Mouse (Mus musculus) adrenal gland, adult 18-20 months (tissue): ENCODE data around the gene Atxn1. TPM values are rescaled to one million over a fixed set of nuclear protein-coding genes. Genes with fewer than 3 reads are reported as not detected.

Source experiments
- DNase-seq, 2 experiments: peaks; one replicate each; pipeline ENCODE4 v3.0.0; 2021 to 2022; ENCODE audit warnings: low spot score in 2 of 2
- total RNA-seq, 2 experiments: library from RNA; stranded (reverse); gene quantifications; 1 replicate in 1 of 2; 2 replicates in 1 of 2; pipeline ENCODE4 v1.2.3; 2021

Gene Atxn1
- total RNA-seq, 2 experiments from 2014 or later = 27.4 to 30.4 TPM

DNA sequence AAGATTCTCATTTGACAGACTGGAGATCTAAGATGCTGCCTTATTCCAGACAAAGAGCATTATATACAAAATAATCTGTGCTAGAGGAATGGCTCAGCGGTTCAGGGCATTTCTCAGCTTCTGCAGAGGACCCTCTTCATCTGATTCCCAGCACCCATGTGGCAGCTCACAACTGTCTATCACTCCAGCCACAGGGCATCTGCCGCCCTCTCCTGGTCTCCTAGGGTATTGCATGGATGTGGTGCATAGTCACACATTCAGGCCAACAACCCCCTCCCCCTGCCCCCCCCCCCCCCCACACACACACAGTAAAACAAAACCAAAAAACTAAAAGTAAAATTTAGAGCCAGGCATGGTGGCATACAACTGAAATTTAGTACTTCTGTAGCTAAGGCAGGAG is 130.5 kb downstream of the Atxn1 start:
- no peak for DNase-seq

DNA sequence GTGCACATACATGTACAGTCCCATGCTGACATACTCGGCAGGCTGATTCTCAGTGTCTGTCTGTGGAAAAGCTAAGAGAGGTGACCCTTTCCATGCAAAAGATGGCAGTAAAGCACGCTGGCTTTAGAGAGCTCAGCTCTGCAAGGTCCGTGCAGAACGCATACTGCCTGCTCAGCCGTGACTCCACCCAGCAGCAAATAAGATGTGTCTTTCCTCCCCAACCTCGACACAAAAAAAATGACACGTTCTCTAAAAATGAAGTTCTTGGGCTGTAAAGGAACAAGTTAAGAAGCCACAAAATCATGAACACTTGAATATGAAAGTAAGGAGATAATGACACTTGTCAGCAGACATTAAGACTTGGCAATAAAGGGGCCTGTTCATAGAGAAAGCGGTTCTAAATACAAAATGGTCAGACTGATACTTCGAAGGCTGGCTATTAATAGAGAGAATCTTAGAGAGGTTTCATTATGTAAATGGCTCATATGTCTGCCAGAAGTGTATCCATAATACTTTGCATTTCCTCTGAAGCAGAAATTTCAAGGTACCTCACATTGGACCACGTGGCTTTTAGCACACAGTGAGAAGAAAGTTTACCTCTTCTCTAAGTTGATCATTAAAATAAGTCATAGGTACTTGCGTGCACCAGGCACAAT is 132.0 kb downstream of the Atxn1 start:
- DNase-seq = no peak

DNA sequence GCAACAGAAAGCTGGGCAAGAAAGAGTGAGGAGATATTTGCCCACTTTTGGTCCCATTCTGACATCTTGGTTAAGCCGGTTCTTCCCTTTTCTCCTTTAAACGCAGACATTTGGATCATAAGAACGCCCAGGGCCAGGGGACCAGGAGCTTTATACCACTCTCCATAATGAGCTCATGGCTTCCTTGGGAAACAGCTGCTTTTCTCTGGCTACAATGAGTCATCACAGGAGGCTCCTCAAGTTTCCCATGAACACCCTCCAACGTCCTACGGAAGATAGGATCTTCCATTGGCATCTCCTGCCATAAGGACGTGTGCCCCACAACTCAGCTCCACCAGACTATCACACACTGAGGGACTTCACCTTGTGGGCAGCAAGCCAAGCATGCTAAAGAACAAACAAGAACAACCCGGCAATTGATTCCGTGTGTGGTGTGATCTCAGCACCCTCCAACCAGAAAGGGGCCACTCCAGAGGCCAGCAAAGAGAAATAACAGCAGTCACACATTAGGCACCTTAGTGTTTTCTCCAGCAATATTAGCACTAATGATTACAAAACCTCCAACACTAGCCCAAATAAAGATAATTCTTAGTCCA is 135.4 kb downstream of the Atxn1 start:
- DNase-seq = no peak

DNA sequence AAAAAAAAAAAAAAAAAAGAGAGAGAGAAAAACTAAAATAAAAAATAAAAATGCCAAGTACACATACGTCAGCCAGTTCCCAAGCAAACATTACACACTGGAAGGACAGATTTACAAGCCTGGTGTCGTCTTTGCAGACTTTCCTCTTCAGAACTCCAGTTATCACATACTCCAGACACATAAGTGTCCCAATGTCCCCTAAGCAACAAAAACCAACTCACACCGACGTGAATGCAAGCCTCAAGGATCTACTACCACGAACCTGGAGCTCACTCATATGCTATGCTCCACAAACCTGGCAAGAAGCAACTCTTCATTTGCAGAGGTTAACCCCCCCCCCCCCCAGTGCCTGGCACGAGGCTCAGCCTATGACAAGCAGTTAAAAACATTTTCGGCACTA is 136.8 kb downstream of the Atxn1 start:
- DNase-seq = no peak

DNA sequence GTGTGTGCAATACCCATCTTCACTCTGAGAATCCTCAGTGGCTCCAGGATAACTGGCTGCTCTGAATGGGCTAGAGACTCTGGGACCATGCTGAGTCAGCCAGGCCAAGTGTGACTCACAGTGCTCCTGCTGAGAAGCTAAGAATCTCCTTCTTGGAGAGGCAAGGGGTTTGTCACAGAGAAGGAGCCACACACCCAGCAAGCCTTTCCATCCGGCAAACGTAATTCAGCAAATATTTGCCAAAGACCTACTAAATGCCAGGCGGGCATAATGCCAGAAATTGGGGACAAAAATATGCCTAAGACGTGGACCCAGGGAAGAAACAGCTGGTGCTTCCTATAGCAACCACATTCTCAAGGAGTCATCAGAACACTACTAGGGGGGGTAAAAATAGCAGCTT is 137.2 kb downstream of the Atxn1 start:
- DNase-seq = peak; percentile 31 to 44

DNA sequence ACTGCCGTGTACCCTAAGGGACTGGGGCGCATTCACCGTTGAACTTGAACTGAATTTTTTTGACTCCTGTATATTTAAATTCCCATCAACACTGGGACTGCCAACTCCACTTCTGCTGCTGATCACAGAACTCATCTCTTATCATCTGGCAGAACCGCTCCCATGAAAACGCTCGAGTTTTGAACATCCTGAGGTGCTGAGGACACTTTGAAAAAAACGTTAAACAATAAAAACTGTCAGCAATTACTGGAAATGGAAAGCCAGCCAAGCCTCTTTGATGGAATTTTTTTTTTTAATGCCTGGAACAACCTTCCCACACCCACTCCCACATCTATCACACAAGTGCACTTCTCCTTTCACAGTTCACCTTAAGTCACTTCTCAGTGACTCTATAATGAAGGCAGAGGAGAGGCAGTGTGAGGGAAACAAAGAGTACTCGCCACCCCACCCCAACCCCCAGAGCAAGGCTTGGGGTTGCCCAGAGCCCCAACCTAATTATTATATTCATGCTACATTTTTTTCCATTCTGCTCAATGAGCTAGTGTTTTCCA is 137.7 kb downstream of the Atxn1 start:
- no peak for DNase-seq

DNA sequence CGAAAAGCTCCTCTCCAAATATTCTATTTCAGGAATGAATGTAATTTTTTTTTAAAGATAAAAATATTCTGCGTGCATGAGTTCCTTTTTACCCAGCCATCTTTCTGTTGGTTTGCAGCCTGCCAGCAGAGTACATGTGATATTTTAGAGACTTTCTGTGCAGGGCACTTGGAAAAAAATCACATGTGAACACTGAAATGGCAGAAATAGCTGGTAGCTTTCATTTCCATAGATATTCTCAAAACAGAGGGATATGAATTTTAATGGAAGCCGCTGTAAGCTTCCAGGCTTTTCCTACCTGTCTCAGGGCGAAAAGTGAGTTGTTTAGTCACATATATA is 142.3 kb downstream of the Atxn1 start:
- DNase-seq = no peak

DNA sequence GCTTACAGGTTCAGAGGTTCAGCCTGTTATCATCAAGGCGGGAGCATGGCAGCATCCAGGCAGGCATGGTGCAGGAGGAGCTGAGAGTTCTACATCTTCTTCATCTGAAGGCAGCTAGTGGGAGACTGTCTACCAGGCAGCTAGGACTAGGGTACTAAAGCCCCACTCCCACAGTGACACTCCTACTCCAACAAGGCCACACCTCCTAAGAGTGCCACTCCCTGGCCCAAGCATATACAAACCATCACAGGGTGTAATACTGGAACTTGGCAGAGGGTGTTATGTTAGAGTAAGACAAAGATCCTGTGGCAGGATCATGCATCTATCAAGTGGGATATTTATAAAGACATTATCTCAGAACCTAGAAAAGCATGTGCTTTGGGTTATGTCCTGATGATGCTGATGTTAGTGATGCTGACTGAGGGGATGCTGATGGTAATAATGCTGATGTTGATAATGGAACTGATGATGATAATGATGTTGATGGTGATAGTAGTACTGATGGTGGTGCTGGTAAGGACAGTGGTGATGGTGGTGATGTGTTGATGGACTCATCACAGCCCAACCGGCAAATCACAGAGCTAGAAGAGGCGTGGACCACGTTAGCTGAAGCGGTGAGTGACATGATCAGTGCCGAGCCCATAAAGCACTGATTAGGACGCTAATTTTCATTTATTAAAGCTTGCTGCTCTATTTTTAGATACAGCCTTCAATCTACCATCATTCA is 142.9 kb downstream of the Atxn1 start:
- no peak for DNase-seq

DNA sequence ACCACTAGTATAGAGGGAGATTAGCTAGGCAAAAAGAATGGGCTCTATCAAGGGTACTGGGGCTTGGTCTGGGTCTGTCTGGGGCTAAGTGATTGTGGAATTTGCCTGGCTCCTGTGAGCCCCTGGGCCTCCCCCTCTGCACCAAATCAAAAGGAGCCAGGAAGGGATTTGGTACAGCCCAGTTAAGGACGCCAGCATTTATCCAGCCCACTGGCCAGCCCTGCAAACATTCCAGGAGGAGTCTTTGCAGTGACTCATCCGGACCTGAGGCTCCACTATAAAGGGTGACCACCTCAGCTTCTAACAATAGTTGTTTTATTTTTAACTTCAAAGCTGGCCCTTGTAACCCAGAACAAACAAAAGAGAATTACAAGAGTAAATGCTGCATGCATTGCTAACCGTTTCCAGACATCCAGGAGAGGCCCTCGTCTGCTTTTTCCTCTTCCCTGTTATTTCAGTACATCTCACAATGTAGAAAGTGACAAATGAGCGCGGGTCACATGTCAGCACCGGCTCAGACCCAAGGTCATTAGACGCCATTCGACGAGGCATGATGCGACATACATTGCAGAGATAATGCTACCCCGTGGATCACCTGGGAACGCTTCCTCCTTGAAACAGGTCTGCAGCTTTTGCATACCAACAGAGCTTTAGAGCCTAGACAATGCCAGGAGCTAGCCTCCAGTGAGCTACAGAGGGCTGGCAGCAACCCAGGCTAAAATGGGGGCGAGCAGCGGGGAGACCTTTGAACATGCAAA is 144.2 kb downstream of the Atxn1 start:
- no peak for DNase-seq

DNA sequence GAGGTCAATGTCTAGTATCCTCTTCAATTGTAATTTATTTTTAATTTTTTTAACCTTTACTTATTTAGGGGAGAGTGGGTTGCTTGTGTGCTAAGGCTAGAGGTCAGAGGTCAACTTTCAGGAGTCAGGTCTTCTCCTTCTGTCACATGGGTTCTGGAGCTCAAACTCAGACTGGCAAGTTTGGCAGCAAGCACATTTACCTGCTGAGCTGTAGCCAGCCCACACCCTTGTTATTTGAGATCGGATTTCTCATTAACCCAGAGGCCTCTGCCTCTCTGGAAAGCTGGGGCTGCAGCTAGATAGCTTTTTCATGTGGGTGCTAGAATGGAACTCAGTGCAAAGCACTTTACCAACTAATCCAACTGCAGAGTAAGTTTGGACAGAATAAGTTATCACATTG is 148.1 kb downstream of the Atxn1 start:
- no peak for DNase-seq

DNA sequence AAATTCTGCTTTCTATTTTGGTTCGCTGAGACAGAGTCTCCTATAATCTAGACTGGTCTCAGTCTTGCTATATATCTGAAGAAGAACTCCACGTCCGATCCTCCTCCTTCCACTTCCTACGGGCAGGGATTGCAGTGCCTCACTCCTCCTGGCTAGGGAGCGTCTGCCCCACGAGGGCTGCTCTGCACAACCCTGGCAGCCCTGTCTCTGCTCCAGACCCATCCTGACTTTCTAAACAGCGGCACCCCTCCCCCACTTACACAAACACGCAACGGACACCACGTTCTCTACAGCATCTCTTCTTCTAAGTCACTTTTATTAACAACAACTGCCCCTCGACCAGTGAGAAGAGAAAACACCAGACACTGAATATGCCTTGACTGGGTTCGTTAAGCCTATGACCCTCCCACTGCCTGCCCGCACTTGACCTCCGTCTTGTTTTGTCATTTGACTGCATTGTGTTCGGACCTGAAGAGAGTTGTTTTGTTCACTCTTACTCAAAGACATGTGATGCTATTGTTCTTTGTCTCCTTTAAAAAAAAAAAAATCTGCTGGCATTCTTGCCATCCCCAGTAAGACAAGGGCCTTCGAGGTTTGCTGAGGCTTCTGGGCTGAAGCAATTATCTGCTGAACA is 154.9 kb downstream of the Atxn1 start:
- DNase-seq = no peak

DNA sequence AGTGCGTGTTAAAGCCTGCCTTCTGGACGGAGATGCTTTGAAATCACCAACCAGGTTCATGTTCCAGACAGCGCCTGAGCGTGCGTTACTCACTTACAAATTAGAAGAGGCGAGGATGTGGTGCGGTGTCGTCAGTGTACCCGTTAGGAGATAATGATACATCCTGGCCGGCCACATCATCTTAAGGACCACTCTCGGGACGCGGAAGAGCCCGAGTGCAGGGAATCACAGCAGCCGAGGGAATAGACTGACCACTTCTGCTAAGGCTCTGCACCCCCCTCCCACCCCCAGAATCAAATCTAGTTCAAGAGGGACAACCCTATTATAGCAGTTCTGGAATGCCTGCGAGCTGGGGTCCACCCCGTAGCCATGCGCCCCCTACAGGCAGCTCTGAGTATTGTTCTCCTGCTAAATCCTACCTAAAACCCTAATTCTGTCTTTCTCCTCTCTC is 157.2 kb downstream of the Atxn1 start:
- peak; percentile 34 to 61 for DNase-seq

DNA sequence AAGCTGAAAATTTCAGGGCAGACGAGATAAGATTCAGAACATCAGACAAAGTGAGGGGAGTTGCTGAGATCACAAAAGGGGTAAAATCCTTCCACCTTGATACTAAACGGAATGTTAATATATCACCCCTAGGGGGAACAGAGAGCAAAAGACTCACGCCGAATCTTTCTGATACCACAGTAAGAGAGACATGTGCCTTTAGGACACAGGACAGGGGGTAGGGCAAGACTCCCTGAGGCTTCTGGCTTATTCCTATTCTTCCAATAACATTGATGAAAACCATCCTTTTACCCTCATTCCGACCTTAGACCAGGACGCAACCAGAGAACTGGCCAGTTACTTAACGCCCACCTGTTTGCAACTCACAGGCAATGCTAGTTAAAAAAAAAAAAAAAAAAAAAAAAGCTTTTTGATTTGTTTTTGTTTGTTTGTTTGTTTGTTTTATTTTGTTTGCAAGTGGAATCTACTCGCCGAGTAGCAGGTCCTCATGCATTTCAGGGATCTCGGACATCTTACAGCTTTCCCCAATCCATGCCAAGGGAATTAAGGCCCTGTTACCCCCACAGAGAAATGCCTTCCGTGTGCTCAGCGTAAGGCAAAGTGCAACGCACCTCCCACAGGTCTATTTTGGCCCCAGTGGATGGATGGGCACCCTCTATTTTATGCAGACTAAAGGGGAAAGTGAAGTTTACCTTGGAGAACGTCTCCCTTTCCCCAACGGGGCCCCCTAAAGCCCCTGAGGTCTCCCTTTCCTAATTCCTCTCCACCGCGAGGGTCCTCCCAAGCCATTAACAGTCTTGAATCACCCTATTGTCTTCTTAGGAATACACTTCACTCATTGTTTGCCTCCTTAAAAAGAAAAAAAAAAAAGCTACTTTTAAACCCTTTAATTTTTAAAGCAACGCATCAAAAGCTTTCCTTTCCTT is 157.9 kb downstream of the Atxn1 start:
- no peak for DNase-seq

DNA sequence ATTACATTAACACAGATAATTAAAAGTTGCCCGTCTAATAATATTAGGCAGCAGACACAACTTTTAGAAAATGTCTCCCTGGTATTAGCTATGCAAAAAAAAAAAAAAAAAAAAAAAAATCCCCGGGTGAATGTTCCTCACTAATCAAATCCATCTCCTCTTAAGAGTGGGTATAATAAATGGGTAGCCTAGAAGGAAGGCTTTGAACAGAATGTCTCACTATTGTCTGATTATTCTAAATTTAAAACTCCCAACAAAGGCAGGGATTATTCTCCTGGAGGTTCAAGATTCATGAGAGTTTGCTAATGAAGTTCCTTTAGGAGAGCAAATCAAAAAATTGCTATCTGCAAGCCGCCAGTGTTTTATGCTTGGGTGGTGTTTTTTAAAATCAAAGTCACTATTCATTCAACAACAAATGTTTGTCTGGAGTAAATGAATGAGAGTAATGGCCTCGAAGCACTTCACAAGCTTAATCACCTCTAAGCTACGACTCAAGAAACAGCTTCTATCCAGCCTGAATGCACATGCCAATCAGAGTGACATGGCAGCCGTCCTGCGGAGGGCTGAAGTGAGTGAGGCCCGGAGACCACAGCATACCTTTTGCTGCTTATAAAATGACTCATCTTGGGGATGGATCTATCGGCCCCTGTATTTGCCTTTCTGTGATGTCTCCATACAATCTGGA is 158.8 kb downstream of the Atxn1 start:
- DNase-seq = no peak

DNA sequence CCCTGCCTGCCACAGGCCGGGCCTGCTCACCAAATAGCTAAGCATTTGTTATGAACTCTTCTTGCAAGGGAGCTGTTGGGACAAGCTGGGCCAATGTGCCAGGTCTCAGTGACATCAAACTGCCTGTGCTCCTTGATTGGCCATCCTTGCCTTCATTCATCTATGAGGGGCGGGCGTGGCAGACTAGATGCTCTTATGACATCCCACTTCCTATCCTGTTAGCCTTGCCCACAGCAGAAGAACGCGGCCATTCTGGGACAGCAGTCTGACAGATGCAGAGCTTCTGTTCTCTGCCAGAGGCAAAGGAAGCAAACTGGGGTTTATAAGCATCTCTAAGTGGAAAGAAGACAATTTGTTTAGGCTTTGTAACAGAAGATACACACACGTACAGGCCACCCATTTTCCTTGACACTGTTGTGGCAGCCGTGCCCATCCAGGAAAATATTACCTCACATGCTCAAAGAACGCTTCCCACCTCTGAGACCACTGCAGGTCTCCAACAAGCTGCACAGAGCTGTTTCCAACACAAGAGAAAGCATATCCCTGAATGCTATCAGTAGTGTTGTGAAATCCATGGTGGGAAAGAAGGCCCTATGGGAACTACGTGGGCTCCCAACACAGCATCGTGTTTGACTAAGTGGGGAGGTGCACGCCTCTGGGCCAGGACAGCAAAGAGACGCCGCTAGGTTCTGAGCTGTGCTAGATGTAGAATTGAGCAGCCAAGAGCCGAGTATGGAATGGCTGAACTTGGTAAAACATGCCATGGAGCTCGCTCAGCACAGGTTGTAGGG is 162.0 kb downstream of the Atxn1 start:
- DNase-seq = no peak

DNA sequence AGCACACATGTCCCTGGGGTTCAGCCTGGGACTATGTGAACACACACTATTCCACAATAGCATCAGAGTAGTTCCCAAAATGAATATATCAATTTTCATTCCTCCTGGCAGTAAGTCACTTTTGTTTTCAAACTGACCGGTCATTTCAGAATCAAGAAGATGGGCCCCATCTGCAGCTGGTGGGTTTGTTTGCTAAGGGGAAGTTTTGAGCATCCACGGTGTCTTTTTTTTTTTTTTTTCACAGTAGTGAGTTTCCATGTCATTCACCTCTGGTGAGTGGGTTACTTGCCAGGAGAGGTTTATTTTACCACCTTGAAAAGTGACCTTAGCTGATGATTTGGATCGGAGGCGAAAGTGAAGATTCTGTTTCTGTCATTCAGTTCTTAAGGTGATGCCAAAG is 166.6 kb downstream of the Atxn1 start:
- DNase-seq = no peak

DNA sequence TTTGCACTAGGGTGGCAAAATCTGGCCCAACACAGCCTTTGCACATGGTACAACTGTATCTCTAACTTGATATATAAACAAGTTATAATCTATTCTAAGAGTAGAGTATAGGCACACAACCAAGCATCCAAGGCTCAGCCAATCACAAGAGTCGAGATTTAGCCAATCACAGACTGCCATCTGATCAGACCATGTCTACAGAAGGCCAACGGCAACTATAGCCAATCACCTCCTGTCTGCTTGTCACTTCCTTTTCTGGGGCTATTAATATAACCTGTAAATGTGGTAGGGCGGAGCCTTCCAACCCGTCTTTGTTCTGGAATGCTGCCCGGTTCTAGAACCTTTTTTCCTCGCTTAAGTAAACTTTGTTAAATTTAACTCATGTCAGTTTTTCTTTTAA is 167.1 kb downstream of the Atxn1 start:
- DNase-seq = no peak

DNA sequence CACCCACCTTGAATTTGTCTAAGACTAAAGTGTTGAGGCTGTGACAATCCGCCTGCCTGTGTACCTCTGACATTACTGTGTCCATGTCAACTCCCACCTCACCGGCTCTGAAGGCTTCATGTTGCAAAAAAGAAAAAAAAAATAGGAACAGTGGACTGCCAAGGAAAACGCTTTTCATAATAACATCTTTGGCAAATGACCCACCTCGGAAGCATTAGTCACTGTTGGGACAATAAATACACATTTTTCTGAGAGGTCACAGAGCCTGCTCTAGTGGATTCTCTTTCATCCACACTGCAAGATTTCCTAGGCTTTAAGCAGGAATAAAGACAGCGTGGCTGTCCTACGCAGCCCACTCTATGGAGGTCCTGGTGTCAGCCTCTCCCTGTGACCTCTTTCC is 168.5 kb downstream of the Atxn1 start:
- DNase-seq = no peak

DNA sequence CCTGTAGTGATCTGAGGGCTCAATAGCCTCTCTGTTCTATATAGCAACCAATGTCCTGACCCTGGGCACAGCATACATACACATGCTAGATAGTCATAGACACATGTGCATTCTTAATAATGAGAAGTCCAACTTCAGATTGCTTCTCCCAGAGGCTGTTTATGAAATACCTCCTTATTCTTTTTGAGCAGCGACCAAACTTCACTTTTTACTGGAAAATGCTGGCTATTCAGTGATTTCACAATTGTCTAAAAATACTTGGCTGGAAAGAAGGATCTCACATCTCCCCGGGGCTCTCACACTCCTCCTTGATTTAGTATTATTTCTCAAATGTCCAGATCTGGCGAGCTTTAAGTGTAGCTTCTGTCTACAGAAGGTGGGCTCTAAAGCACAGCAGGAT is 171.0 kb downstream of the Atxn1 start:
- no peak for DNase-seq
